Mouse (Mus musculus): ENCODE data around the gene Crtc2.

The Crtc2 gene

DNA sequence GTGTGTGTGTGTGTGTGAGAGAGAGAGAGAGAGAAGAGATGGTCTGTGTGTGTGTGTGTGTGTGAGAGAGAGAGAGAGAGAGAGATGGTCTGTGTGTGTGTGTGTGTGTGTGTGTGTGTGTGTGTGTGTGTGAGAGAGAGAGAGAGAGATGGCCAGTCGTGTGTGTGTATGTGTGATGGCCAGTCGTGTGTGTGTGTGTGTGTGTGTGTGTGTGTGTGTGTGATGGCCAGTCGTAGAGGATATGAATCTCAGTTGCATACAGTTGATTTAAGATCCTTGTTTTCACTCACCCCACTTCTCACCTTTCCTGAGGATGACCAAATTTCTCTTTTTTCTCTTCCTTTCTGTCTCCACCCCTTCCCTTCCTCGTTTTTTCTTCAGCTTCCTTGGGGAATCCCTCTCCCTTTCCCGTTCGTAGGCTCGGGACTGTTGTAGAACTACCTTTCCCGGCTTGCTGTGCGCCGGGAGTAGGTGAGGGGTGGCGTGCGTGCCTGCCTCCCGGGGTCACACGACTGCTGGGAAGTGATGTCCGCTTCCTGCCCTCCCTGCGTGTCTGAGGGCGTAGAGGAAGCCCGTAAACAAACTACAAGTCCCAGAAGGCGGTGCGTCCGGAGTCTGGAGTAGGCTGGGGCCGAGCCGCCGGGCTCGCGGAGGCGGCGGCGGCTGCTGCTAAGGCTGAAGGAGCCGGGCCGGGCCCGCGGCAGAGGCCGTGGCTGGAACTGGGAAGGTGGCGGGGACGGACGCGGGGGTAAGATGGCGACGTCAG lies at the start of gene Crtc2:
TSS of gene Crtc2 (plus strand) at position 511 of the 766 bp plus-strand sequence.
- DNase-seq = peak; percentile 98

DNA sequence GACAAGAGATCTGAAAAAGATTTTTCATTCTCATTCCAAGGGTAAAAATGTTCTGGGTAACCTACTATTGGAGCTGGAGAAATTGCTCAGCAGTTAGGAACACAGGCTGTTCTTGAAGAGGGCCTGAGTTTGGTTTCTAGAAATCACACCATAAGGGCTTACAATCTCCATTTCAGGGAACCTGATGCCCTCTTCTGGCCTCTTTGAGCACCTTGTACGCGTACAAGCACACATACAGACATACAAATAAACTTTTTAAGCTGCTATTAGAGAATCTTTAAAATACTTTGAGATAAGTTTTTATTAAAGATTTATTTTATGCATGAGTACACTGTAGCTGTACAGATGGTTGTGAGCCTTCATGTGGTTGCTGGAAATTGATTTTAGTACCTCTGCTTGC lies 49.4 kb upstream of the Crtc2 start:
- no peak for DNase-seq

DNA sequence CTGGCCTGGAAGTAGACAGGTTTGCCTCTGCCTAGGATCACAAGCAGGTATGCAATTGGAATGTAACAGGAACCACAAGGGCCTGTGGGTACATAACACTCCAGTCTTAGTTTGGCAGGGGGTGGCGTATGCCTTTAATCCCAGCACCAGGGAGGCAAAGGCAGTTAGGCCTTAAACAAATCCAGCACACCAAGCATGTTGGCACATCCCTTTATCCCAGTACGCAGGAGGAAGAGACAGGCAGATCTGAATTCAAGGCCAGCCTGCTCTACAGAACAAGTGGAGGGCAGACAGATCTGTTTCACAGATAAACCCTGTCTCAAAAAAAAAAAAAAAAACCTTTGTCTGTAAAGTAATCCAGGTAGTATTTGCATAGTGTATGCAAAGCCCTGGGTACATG lies 45.3 kb upstream of the Crtc2 start:
- DNase-seq = no peak

DNA sequence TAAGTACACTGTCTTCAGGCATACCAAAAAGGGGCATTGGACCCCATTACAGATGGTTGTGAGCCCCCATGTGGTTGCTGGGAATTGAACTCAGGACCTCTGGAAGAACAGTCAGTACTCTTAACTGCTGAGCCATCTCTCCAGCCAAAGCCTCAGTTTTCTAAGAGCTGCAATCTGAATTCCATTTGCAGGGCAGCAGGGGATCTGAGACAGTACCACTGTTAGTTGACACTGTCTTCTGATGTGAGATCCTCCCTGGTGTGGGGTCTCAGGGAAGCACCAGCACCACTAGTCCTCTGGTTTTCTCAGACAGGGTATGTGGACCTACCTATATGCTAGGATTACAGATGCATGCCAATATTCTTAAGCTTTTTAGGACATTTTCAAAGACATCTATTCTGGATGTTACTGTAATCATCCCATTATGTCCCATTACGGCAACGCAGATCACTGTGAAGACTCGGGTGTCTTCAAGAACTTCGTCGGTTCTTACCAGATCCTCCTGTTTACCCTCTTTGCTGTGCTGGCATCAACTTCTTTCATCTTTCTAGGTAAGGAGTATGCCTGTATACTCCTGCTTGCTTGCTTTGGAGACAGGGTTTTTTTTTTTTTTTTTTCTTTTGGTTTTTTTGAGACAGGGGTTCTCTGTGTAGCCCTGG lies 43.9 kb upstream of the Crtc2 start:
- DNase-seq = no peak

DNA sequence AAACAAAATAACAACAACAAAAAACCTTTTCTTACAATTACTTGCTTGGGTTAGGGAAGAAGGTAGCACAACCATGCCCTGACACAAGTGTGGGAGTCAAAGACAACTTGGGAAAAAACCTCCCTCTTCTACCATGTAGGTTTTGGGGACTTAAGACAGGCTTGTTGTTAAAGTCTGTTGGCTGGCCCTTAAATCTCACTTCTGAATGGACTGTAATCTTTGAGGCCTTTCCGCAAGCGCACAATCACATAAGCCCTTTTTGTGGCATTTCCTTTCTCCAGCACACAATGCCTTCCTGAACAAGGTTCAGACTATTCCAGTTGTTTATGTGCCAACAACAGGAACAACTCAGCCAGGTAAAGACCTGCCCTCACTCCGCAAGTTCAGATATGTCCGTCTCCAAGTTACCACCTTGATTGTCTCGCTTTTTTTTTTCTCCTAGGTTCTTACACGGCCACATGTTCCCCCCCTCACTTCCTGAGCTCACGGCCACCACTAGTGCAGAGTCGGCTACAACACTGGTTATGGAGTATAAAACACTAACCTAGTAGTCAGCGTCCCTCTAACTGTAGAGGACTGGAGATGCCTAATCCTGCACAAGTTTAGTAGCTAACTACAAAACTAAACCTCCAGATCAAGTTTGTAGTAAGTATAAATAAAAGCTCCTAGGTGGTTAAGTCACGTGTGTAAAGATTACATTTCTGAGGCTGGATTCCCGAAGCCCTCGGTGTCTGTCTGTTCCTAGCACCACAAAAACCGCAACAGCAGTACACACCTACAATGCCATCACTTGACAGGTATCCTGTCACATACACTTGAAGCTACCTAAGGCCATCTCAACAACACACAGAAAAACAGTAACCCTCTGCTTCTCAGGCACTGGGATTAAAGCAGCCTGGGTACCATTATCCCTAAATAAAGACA lies 42.2 kb upstream of the Crtc2 start:
- no peak for DNase-seq

DNA sequence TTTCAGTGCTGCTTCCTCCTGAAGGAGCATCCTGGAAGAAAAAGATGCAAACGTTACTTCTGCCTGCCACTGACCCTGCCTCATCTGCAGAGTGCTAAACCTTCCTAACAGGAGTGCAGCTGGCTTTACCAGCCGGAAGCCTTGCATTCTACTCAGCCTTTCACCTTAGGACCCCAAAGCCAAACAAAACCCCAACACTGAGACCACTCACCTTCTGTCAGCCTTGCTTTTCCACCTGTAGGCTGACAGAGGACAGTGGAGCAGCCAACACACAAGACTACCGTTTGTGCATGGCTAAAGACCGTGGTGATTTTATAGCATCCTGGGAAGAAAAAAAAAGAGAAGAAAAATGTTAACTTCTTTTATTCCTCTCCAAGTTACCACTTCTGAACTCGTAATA lies 41.2 kb upstream of the Crtc2 start:
- DNase-seq = no peak

DNA sequence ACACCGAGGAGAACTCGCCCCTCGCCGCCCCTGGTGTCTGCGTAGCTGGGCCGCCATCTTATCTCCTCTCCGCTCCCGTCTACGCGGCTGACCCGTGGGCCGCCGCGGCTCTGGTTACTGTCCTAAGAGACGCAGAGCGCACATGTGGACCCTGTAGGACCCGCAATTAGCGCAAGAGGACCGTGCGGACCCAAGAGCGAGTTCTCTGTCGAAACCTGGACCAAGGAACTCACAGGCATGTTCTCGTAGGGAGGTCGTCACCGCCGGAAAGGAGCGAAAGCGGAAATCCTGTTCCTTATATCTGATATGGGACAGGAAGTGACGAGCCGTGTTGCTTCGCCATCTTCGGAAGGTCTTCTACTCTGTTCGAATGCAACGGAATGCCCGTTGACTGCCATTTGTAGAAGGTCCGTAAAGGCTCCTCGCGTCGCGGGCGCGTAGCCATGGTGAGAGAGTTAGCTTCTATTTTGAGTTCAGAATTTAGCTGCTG lies 40.5 kb upstream of the Crtc2 start, which contains the start of the genes Rps27 and Rab13:
TSS of gene Rps27 (minus strand) at position 275 of the 490 bp plus-strand sequence.
TSS of gene Rab13 (plus strand) at position 319 of the 490 bp plus-strand sequence.
- DNase-seq = peak; percentile 94

DNA sequence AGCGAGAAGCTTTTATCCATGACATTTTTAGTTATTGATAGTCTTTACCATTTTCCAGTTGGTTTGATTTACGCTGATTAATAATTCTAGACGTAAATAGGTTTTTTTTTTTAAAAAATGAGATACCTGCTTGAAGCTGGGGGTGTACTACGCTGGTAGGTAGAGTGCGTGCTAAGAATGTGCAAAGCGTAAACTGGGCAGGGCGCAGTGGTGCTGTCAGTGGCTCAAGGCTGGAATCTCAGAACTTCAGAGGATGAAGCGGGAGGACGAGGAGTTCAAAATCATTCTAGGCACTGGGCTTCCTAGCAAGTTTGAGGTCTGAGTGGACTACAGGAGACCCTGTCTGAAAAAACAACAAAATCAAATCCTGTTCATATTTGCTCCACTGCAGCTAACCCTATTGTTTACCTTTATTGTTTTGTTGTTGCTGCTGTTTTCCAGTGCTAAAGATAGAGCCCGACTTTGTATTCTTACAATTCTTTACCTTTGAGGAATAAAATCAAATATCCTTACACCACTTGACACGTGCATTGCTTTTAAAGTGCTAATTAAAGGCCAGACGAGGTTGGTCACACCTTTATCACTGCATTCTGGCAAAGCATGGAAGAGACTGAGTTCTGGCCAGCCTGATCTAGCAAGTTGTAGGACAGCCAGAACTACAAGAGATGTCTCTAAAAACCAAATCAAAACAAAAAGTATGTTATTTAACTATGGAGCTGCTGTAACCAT lies 39.8 kb upstream of the Crtc2 start:
- DNase-seq = no peak

DNA sequence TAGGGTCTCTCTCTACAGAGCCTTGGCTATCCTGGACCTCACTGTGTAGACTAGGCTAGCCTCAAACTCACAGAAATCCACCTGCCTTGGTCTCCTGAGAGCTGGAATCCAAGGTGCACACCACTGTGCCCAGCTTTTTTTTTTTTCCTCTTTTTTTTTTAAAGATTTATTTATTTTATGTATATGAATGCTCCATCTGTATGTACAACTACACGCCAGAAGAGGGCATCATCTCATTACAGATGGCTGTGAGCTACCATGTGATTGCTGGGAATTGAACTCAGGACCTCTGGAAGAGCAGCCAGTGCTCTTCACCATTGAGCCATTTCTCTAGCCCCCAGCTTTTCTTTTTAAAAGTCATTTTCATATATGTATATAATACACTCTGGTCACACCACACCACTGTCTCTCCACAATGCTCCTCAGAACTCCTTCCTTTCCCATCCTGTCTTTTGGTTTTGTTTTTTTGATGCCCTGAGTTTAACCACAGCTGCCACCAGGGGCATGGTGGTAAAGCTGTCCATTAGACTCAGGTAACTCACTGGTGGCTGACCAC lies 38.1 kb upstream of the Crtc2 start:
- DNase-seq = no peak

DNA sequence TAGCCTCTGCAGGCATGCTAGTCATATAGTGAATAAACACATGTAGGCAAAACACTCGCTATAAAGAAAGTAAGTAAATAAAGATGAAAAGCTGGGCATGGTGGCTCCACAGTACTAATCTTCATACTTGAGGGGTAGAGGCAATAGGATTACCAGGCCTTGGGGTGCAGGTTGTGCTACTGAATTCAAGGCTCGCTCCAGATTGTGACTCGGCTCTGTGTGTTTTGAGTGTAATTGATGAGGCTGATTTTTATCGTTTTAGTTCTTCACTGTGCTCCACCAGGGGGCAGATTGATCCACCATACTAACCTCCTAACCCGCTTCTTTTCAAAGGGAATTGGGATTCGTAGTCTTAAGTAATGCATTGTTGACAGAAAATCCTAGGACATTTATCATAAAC lies 33.9 kb upstream of the Crtc2 start:
- DNase-seq = peak; percentile 69

DNA sequence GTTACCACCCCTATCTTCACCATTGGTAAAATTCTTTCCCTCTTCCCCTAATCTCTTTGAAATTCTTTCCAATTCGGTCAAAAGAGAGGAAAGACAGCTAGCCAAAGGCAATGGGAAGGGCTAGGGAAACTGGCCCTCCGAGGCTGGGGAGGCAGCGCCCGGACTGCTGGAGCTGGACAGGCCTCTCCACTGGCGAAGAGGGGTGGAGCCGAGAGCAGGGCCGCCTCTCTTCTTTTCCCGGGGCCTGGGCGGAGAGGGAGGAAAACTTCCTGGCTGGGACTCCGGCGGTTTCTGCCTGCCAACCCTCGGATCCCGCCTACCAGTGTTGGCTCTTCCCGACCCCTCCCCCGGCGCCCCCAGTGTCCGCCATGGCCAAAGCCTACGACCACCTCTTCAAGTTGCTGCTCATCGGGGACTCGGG lies 33.4 kb upstream of the Crtc2 start:
- peak; percentile 94 for DNase-seq

DNA sequence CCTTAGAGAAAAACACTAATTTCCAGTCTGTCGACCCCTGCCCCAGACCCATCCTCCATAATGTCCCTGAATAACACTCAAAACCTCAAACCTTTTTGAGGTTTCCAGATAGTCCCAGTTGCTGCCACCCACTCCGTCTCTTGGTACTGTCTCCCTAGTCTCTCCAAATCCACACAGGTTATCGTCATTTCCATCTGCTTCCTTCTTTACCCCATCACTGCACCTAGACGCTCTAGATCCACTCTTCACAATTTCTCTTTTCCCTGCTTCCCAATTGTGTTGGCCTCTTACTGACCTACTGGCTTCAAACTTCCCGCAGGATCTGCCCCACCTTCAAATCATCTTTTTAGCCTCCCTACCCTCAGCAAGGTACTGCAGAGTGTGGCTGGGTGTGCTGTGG lies 32.8 kb upstream of the Crtc2 start:
- DNase-seq = no peak

DNA sequence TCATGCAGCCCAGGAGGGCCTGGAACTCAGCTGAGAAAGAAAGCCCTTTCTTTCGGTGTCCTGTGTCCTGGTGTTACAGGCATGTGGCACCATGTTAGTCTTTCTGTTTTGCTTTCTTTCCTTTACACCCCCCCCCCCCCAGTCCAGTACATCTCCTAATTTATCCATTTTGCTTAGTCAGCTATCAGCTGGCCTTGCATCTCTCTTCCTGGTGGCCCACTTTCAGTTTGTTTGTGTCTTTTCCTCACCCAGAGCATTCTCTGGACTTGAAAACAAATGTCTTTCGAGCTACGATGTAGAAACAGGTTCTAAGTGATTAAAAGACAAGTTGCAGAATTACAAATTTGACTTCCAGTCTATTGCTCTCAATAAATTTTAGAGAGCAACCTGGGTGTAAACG lies 31.5 kb upstream of the Crtc2 start:
- DNase-seq = no peak

DNA sequence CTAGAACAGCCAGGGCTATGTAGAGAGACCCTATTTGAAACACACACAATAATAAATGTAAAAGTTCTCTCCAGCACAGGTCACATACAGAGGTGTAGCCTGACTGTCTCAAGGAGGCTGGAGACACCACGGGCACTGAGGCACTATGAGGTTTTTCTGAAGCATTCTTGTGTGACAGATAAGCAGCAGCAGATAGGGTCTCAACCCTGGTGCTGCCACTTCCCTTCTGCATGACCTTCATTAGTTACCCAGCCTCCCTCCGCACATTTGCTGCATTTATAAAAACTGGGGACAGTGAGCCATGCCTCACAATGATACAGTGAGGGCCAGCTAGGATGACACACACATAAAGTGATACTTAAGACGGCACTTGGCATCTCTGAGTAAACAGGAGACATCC lies 31.0 kb upstream of the Crtc2 start:
- DNase-seq = no peak

DNA sequence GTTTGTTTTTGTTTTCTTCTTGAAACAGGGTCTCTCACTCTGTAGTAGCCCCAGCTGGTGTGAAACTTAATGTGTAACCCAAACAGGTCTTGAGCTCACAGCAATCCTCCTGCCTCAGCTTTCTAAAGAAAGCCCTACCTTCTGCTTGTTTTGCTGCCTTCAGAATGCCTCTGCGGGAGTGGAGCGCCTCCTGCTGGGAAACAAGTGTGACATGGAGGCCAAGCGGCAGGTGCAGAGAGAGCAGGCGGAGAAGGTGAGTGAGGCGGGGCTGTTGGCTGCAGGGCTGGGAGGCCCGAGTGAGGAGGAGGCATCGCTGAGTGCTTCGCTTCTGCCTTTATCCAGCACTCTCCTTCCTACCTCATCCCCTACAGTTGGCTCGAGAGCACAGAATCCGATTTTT lies 29.6 kb upstream of the Crtc2 start:
- DNase-seq = no peak

DNA sequence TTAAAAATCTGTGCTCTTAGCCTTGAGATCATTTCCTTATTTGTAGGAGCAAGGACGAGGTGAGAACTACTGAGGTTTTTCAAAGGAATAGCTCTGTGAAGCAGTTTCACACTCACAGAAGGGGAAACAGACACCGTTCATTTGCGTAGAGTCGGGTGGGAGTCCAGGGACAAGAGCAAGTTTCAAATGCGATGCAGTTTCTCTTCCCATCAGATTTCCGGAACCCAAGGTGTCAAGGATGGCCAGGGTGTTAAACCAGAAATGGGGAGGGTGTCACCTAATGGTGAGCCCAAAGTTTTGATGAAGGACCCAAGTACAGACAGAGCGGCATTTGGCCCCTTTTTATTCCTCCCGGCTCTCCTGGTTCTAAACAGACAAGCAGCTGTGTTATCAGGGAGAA lies 22.9 kb upstream of the Crtc2 start:
- DNase-seq = no peak

DNA sequence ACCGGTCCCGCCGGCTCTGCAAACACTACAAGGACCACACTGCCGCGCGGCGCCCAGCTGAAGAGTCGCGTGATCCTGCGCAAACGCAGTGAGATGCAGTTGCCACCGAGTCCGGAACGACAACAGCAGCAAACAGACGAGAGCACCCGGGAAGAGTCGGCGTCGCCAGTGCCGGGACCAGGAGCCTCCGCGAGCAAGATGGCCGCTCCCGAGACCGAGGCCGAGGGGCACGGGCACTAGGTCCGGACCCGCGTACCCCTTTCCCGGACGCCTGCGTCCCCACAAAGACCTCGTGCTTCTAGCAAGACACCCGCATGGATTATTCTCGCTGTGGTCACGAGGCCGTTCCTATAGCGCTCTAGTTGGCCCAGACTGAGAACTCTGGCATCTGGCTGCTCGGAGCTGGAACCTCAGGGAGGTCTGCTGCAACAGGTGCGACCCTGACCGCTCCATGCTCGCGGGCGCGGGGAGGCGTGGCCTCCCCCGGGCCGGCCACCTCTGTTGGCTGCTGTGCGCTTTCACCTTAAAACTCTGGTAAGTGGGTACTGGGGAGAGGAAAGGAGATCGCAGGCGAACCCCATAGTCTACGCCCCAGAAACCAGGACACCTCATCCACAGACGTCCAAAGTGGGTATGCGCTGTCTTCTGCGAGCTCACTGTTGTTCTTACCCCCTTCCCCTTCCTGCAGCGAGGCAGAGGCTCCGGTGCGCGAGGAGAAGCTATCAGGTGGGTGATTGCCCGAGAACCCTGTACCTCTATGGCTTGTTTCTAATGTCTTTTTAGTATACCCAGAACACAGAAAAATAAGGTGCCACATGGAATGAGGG lies 22.2 kb upstream of the Crtc2 start, which contains the start of gene Jtb:
TSS of gene Jtb (plus strand) at position 91 of the 827 bp plus-strand sequence.
- DNase-seq = peak; percentile 95

DNA sequence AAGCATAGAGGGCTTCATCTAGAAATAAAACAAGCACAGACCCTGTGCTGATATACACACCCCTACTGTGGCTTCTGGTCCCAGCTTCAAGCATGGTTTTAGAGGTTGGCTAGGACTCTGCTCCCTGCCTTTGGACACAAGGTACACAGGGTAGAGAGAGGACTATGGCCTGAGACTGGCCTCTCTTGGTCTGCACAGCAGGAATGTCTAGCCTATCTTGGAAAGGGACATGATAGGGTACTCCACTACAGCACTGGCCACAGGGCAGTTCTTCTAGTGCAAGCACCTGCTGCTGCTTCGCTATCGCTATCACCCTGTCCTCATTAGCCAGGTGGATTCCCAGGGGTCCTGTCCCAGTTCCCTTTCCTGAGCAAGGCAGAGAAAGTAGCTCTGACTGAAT lies 12.7 kb upstream of the Crtc2 start:
- DNase-seq = no peak

DNA sequence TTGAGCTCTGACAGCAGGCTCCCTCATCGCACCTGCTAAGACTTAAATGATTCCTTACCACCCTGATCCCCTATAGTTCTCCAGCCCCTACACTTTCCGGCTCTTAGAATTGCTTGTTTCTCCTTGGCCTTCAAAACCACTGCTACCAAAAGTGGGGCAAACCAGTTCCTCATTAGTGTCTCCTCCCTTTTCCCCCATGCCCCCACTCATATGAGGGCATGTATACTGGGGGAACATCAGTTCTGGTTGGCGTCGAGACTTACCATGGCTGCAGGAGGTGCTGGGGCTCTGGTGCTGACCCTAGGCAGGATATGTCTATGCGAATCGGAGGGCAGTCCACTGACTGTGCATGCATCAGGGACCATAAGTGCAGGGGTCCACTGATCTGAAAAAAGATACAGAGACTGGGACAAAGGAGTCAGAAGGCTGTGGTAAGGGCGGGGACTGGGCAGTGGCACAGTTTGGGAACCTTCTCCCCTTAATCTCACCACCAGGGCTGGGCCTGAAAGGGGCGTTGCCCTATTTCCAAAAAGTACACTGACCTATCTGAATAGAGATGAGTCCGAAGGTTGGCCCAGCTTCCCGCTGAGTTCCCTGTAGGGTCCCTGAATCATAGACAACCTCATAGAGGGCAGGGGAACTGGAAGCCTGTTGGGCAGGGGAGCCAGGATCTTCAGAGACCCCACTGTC lies 12.1 kb upstream of the Crtc2 start:
- DNase-seq = no peak

DNA sequence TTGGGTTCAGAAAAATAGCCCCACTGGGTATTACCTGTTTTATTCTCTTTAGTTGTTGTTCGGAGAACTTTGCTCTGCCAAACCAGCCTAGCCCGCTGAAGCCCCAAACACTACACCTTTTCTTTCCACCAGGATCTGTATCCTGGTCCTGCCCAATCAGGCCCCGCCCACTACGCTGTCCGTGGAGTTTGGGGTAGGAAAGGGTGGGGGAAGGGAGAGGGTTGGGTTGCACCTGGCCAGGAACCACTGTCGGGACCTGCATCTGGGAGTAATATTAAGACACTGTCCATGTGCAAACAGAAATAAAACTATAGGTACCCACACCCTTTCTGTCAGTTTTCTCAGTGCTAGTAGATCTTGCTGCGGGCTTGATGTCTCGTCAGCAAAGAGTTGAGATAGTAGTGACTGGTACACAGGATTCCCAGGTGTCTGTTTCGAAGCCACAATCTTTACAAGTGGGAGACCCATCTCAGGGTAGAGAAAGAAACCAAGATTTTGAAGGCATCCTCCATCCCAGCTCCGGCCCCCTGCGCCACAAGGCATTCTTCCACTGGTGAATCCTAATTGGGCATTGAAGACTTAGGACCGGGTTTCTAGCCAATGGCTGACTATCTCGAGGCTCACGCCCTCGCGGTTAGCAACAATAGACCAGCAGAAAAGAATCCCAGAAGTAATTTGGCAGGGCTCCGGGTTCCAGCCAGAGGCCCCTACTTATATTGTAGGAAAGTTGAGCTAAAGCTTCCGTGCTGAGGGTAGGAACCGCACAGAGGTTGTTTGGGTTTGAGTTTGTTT lies 10.8 kb upstream of the Crtc2 start, which contains the start of gene Creb3l4:
TSS of gene Creb3l4 (minus strand) at position 529 of the 792 bp plus-strand sequence.
- peak; percentile 75 for DNase-seq
